Mouse (Mus musculus) ES-E14 (cell line): Measurements from ENCODE around the gene Esr1.

Source experiments
- CHD2 ChIP-seq: IDR thresholded peaks from 2 replicates; pipeline ENCODE4 v1.6.1; 2014; ENCODE audit warnings: mild to moderate bottlenecking, low read depth, low read length, inconsistent platforms
- MAFK ChIP-seq: IDR thresholded peaks from 2 replicates; pipeline ENCODE4 v1.6.1; 2014; ENCODE audit warnings: mild to moderate bottlenecking, low read depth, low read length, inconsistent platforms; ENCODE audit not compliant: insufficient read depth
- ZC3H11A ChIP-seq: IDR thresholded peaks from 2 replicates; pipeline ENCODE4 v1.6.1; 2012; ENCODE audit warnings: low read depth, mild to moderate bottlenecking, inconsistent platforms, low read length, borderline replicate concordance

- TF ChIP-seq MAFK (no peak), ZC3H11A (no peak), CHD2 (no peak)
Observed at GRCm38 (mm10) chr10:4965768-4966167, 354.4 kb downstream of the Esr1 start.
